Mouse (Mus musculus) forebrain, embryonic 15.5 days (tissue): Measurements from ENCODE around the gene Gsc2. TPM values are rescaled to one million over a fixed set of nuclear protein-coding genes. Genes with fewer than 3 reads are reported as not detected.

Source experiments
- ATAC-seq: fragments of 200-750 bp; cut with Nextera tagmentation; replicated peaks from 2 replicates; pipeline ENCODE4 v1.8.0; 2017; ENCODE audit warnings: mild to moderate bottlenecking, moderate TSS enrichment, moderate library complexity
- H3K27ac ChIP-seq: fragments of 300-500 bp; sonication (generic); replicated peaks from 2 replicates; pipeline ENCODE4 v1.5.1; 2015; ENCODE audit warnings: mild to moderate bottlenecking, inconsistent platforms
- H3K27me3 ChIP-seq: fragments of 300-500 bp; sonication (generic); 2 replicates; pipeline ENCODE4 v1.6.1; 2015; ENCODE audit warnings: inconsistent platforms
- H3K36me3 ChIP-seq: fragments of 300-500 bp; sonication (generic); 2 replicates; pipeline ENCODE4 v1.6.1; 2015; ENCODE audit warnings: mild to moderate bottlenecking, inconsistent platforms
- H3K4me1 ChIP-seq: fragments of 300-500 bp; sonication (generic); 2 replicates; pipeline ENCODE4 v1.6.1; 2015; ENCODE audit warnings: inconsistent platforms
- H3K4me2 ChIP-seq: fragments of 300-500 bp; sonication (generic); replicated peaks from 2 replicates; pipeline ENCODE4 v1.6.1; 2015; ENCODE audit warnings: mild to moderate bottlenecking, inconsistent platforms
- H3K4me3 ChIP-seq: fragments of 300-500 bp; sonication (generic); 2 replicates; pipeline ENCODE4 v1.5.1; 2015; ENCODE audit warnings: mild to moderate bottlenecking, inconsistent platforms
- H3K9ac ChIP-seq: fragments of 300-500 bp; sonication (generic); replicated peaks from 2 replicates; pipeline ENCODE4 v1.6.1; 2015; ENCODE audit warnings: mild to moderate bottlenecking, inconsistent platforms
- H3K9me3 ChIP-seq: fragments of 300-500 bp; sonication (generic); 2 replicates; pipeline ENCODE4 v1.6.1; 2016; ENCODE audit warnings: inconsistent platforms
- WGBS: fragments of 180-500 bp; shearing (Covaris S2); methylation state at CpG from one replicate; pipeline ENCODE4 v1.1.7; 2015; ENCODE audit warnings: mixed read lengths; 5-methylcytosine and 5-hydroxymethylcytosine counted together
- polyA plus RNA-seq: library from polyadenylated mRNA; unstranded; fragments of >200 nt; fragmentation: Nextera tagmentation; extraction: Ambion mirVana; gene quantifications from 2 replicates; pipeline ENCODE4 v1.2.1, GENCODE M21; 2015

Gsc2 gene
- polyA plus RNA-seq, 1 experiment from 2014 or later = 0.19 TPM

DNA sequence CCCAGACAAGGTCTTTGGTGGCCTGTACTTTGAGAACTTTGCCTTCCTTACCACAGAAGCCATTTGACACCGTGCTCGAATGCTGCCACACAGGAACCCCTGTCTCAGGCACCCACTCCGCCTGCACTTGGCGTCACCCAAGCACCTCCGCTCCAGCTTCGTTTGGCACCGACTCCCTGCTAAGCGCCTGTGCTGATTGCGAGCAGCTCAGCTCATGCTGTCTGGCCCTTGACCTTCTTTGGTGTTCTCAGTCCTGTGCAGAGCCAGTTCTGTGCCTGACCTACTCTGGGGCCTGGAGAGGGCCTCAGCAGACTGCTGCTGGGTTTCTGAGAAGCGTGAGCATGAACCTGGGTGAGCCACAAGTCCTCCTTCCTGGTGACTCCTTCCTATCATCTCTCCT, 21.9 kb upstream of the Gsc2 start:
- 88% methylated on average over 10 of the region's 10 CpGs for WGBS

DNA sequence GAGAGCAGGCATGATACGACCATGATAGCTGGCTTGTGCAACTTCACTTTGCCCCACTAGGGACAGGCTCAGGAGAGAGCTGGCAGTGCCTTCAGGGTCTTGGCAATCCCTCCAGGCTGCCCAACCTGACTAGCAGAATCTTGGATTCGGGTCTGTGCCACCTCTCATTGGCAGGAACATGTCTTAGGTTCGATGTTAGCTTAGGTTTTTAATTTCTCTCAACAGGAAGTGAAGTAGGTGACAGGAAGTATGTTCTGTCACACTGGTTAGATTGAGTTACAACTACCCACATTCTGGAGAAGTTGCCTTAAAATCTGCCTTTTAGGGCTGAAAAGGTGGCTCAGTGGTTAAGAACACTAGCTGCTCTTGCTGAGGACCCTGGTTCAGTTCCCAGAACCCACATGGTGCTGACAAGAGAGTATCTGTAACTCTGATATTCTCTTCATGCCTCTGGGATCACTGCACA, 19.6 kb upstream of the Gsc2 start:
- no peak overlapping the region for H3K4me3 ChIP-seq
- no peak overlapping the region for H3K4me2 ChIP-seq
- no peak overlapping the region for H3K27ac ChIP-seq
- H3K9me3 ChIP-seq = no peaks in the 10 kb centered on the region
- no peaks in the 10 kb centered on the region for H3K27me3 ChIP-seq
- 0 out of 2 replicates have a peak, but pooled peaks cover 8% of the 10 kb centered on the region for H3K4me1 ChIP-seq
- H3K9ac ChIP-seq = no peak overlapping the region
- no peak for ATAC-seq
- 70% methylated on average over 3 of the region's 3 CpGs for WGBS
- no peaks in the 10 kb centered on the region for H3K36me3 ChIP-seq

More for the DNA sequence above, 21.9 kb upstream of the Gsc2 start:
- H3K27ac ChIP-seq = no peak overlapping the region
- H3K27me3 ChIP-seq = no peaks in the 10 kb centered on the region
- H3K4me2 ChIP-seq = no peak overlapping the region
- H3K9ac ChIP-seq = no peak overlapping the region
- 0 out of 2 replicates have a peak, but pooled peaks cover 8% of the 10 kb centered on the region for H3K4me1 ChIP-seq
- no peaks in the 10 kb centered on the region for H3K36me3 ChIP-seq
- H3K9me3 ChIP-seq = no peaks in the 10 kb centered on the region
- no peak for ATAC-seq
- no peak overlapping the region for H3K4me3 ChIP-seq

DNA sequence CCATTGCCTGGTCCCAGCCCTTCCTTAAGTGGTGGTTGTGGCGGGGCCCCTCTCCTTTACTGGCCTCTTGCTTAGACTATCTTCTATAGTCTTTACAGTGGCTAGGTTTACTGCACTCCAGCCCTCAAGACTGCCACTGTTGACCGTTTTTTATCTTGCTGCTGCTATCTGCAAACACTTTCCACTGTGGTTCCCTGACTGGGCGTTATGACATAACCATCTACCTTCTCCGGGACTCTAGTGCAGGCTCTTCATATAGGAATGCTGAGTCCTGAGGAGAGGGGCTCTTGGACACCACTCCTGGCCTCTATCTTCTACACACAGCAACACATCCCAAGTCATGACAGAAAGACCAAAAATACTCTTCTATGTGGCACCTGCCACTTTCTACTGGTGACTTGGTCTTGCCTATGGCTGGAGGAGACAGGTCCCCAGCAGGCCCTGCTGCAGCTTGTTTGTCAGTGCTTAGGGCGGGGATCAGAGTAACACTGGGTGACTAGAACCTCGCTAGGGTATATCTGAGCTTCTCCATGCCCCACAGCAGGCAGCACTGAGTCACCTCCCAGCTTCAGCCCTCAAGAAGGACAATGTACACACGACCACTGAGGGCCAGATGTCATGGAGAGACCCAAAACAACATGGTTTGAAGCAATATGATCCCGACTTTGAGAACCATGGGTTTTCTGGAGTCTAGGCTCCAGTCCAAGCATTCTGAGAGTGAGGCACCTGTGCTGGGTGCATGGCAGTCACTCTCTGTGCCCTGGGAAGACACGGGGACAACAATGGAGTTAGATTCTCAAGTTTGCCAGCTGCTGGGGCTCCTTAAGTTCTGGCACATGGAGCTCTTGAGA, 19.0 kb upstream of the Gsc2 start:
- WGBS = 75% methylated on average over 9 of the region's 9 CpGs
- Histone ChIP-seq H3K27ac (no peak overlapping the region), H3K4me3 (no peak overlapping the region), H3K36me3 (no peaks in the 10 kb centered on the region), H3K27me3 (no peaks in the 10 kb centered on the region), H3K4me2 (no peak overlapping the region), H3K9ac (no peak overlapping the region), H3K4me1 (0 out of 2 replicates have a peak, but pooled peaks cover 4% of the 10 kb centered on the region), H3K9me3 (no peaks in the 10 kb centered on the region)
- no peak for ATAC-seq

DNA sequence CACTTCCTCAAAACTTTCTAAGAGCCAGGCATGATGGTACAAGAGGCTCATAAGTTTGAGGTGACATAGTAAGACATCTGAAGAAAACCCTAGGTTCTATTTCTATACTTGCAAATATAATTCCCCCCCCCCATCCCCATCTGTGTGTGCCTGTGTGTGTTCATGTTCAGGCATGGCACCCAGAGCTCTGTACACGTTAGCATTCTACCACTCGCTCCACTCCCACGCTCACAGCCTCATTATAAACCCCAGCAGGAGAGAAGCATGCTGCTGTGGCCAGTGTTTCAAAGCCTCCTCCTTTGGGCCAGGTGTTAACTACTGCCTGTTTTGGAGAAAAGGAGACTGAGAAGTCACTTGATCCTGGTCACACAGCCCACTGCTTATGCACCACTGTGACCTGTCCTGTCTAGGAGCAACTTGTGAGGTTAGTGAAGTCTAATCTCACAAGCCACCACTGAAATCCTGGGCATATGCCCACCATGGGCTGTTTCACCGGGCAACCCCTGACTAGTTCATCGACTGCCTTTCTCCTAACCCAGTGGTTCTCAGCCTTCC, 17.1 kb upstream of the Gsc2 start:
- Histone ChIP-seq H3K4me2 (no peak overlapping the region), H3K27ac (no peak overlapping the region), H3K4me1 (peaks cover 7% of the 10 kb centered on the region), H3K9ac (no peak overlapping the region), H3K4me3 (no peak overlapping the region), H3K9me3 (no peaks in the 10 kb centered on the region), H3K36me3 (no peaks in the 10 kb centered on the region), H3K27me3 (no peaks in the 10 kb centered on the region)
- ATAC-seq = no peak
- 64% methylated on average over 5 of the region's 5 CpGs for WGBS

- Histone ChIP-seq H3K4me3 (no peak overlapping the region), H3K9ac (no peak overlapping the region), H3K27ac (no peak overlapping the region), H3K36me3 (peaks cover 10% of the 10 kb centered on the region; the same call in 1 of the 2 replicates), H3K9me3 (no peaks in the 10 kb centered on the region), H3K4me2 (no peak overlapping the region), H3K27me3 (no peaks in the 10 kb centered on the region), H3K4me1 (peaks cover 18% of the 10 kb centered on the region)
- 43% methylated on average over 2 of the region's 2 CpGs for WGBS
- no peak for ATAC-seq
Measured at GRCm38 (mm10) chr16:17929631-17930030, 14.8 kb upstream of the Gsc2 start.

- 0% methylated on average over 2 of the region's 2 CpGs for WGBS
- Histone ChIP-seq H3K4me2 (no peak overlapping the region), H3K9ac (no peak overlapping the region), H3K36me3 (peaks cover 10% of the 10 kb centered on the region; the same call in 1 of the 2 replicates), H3K9me3 (no peaks in the 10 kb centered on the region), H3K27me3 (no peaks in the 10 kb centered on the region), H3K27ac (peak overlapping the region; percentile 83; the same call in 1 of the 2 replicates), H3K4me3 (0 out of 2 replicates have a peak overlapping the region, but pooled peaks have one; percentile 78), H3K4me1 (peaks cover 18% of the 10 kb centered on the region)
- ATAC-seq = no peak; the same call in 1 of the 2 replicates
Measured at GRCm38 (mm10) chr16:17929211-17929610, 14.4 kb upstream of the Gsc2 start.

DNA sequence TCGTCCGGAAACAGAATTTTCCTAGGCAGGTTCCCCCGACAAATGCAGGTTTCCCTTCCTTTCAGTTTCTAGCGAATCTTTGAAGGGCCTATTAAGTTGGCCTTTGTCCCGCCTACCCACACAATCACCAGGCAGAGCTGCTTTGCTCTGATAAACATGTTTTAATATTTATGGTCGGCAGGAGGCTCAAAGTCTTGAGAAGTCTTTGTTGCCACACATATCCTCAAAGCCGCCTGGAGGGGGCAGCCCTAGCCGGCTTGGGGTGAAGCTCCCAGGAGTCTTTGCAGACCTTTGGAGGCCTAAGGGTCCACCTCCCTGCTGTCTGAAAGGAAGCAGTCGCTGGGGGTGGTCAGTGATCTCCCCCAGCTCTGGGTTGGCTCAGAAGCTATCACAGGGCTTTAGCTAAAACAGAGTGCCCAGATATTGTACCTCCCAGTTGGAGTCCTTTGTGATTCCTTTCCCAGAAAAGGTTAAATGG, 13.8 kb upstream of the Gsc2 start:
- Histone ChIP-seq H3K4me2 (peak overlapping the region; percentile 95), H3K9me3 (no peaks in the 10 kb centered on the region), H3K4me3 (peak overlapping the region; percentile 78), H3K27me3 (no peaks in the 10 kb centered on the region), H3K36me3 (peaks cover 10% of the 10 kb centered on the region; the same call in 1 of the 2 replicates), H3K4me1 (peaks cover 18% of the 10 kb centered on the region), H3K27ac (peak overlapping the region; percentile 83), H3K9ac (peak overlapping the region; percentile 77)
- peak; percentile 51 for ATAC-seq
- WGBS = under 1% methylated on average over 9 of the region's 9 CpGs

- Histone ChIP-seq H3K9me3 (no peaks in the 10 kb centered on the region), H3K4me2 (peak within 1 kb of the TSS; percentile 95), H3K4me3 (peak within 1 kb of the TSS; percentile 78), H3K4me1 (peaks cover 22% of the 10 kb centered on the region), H3K27me3 (no peaks in the 10 kb centered on the region), H3K9ac (peak within 1 kb of the TSS; percentile 77), H3K27ac (peak within 1 kb of the TSS; percentile 83), H3K36me3 (peaks cover 10% of the 10 kb centered on the region; the same call in 1 of the 2 replicates)
- WGBS = under 1% methylated on average over 47 of the region's 47 CpGs
- peak; percentile 86 for ATAC-seq
Measured at GRCm38 (mm10) chr16:17928087-17928580, 13.3 kb upstream of the Gsc2 start, which contains the start of gene Slc25a1. TSS of gene Slc25a1 (minus strand) at chr16:17928219.

GRCm38 (mm10) chr16:17927351-17928082, 12.7 kb upstream of the Gsc2 start:
- H3K36me3 ChIP-seq = peaks cover 10% of the 10 kb centered on the region; the same call in 1 of the 2 replicates
- H3K4me3 ChIP-seq = peak overlapping the region; percentile 78
- under 1% methylated on average over 72 of the region's 72 CpGs for whole genome bisulfite sequencing
- H3K9ac ChIP-seq = peak overlapping the region; percentile 77
- peaks cover 29% of the 10 kb centered on the region for H3K4me1 ChIP-seq
- peak; percentile 55 for ATAC-seq
- peak overlapping the region; percentile 83 for H3K27ac ChIP-seq
- H3K9me3 ChIP-seq = no peaks in the 10 kb centered on the region
- H3K4me2 ChIP-seq = peak overlapping the region; percentile 95
- no peaks in the 10 kb centered on the region for H3K27me3 ChIP-seq

- H3K4me1 ChIP-seq = peaks cover 41% of the 10 kb centered on the region
- peak; percentile 1; the same call in 1 of the 2 replicates for ATAC-seq
- H3K27ac ChIP-seq = peak overlapping the region; percentile 92
- peaks cover 10% of the 10 kb centered on the region; the same call in 1 of the 2 replicates for H3K36me3 ChIP-seq
- peak overlapping the region; percentile 91 for H3K4me3 ChIP-seq
- H3K4me2 ChIP-seq = peak overlapping the region; percentile 98
- peaks cover 24% of the 10 kb centered on the region for H3K27me3 ChIP-seq
- H3K9me3 ChIP-seq = no peaks in the 10 kb centered on the region
- peak overlapping the region; percentile 94 for H3K9ac ChIP-seq
- 0% methylated on average over 14 of the region's 14 CpGs for WGBS
Measured at GRCm38 (mm10) chr16:17922163-17922538, 7.3 kb upstream of the Gsc2 start.
